Mouse (Mus musculus) embryonic facial prominence, embryonic 10.5 days (tissue): ENCODE results near the gene Rab4b. TPM values are rescaled to one million over a fixed set of nuclear protein-coding genes. Genes with fewer than 3 reads are reported as not detected.

Experiments used
- DNase-seq: peaks from one replicate; pipeline ENCODE4 v3.0.0-alpha.2; 2017; ENCODE audit warnings: low spot score
- H3K27ac ChIP-seq: fragments of 300-500 bp; sonication (generic); replicated peaks from 2 replicates; pipeline ENCODE4 v1.5.1; 2016; ENCODE audit warnings: mild to moderate bottlenecking
- H3K27me3 ChIP-seq: fragments of 300-500 bp; sonication (generic); replicated peaks from 2 replicates; pipeline ENCODE4 v1.6.1; 2016; ENCODE audit warnings: low read depth, mild to moderate bottlenecking; ENCODE audit not compliant: poor library complexity, severe bottlenecking
- H3K36me3 ChIP-seq: fragments of 300-500 bp; sonication (generic); replicated peaks from 2 replicates; pipeline ENCODE4 v1.6.1; 2016; ENCODE audit warnings: mild to moderate bottlenecking, moderate library complexity
- H3K4me1 ChIP-seq: fragments of 300-500 bp; sonication (generic); 2 replicates; pipeline ENCODE4 v1.6.1; 2016
- H3K4me3 ChIP-seq: fragments of 300-500 bp; sonication (generic); 2 replicates; pipeline ENCODE4 v1.5.1; 2016; ENCODE audit warnings: mild to moderate bottlenecking, moderate library complexity
- H3K9me3 ChIP-seq: fragments of 300-500 bp; sonication (generic); 2 replicates; pipeline ENCODE4 v1.6.1; 2016; ENCODE audit warnings: mild to moderate bottlenecking
- WGBS: fragments of 180-500 bp; shearing (Covaris S2); methylation state at CpG from one replicate; pipeline ENCODE4 v1.1.7; 2016; 5-methylcytosine and 5-hydroxymethylcytosine counted together
- polyA plus RNA-seq: library from polyadenylated mRNA; unstranded; fragments of >200 nt; fragmentation: Nextera tagmentation; extraction: Ambion mirVana; gene quantifications from 2 replicates; pipeline ENCODE4 v1.2.1, GENCODE M21; 2016

The Rab4b gene
- polyA plus RNA-seq, 1 experiment from 2014 or later: 60.0 TPM

DNA sequence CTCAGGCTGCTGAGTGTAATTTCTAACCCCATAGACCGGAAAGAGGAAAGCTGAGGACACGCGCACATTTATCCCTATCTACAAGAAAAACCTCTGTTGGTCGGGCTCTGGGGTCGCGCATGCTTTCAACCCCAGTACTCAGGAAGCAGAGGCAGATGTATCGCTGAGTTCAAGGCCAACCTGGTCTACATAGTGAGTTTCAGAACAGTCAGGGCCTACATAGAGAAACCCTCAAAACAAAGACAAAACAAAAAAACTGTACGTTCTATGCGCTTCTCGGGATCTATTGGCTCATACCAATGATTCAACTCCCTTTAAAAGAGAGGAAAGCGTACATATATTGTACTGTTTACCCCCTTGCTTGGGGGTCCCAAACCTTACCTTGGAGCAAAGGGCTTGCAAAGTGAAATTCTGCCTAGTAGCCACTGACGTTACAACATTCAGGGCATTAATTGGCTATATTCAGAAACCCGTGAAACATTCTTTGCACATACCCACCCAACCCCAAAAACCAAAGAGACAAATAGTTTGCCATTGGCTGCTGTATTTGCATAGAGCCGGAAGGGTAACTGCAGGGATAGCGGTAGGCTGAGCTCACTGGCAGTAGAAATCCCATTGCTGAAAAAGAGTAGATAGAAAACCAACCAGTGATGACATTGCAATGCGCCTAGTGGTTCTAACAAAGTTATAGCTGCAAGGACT lies 672 bp upstream of the Rab4b start:
- H3K9me3 ChIP-seq: no peaks in the 10 kb centered on the region
- DNase-seq: no peak
- peaks cover 30% of the 10 kb centered on the region for H3K36me3 ChIP-seq
- peaks cover 15% of the 10 kb centered on the region for H3K4me1 ChIP-seq
- H3K27ac ChIP-seq: peak overlapping the region; percentile 91
- peak overlapping the region; percentile 79 for H3K4me3 ChIP-seq
- WGBS: 49% methylated on average over 16 of the region's 16 CpGs
- no peaks in the 10 kb centered on the region for H3K27me3 ChIP-seq

DNA sequence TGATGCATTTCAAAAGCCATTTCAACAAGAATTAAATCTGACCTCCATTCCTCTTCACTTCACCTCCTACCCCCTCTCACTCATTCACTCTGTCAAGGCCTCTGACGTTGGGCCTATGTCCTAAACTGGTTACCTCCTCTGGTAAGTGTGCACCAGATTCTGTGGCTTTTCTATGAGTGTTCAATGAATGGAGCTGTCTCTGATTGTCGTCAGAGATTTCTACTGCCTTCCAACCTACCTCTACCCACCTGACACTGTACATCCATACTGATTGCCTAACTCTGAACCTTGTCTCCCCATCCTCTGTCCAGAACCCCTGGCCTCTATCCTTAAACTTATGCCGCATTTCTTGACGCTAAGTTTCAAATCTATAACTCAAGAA lies 763 bp downstream of the Rab4b start:
- peaks cover 32% of the 10 kb centered on the region for H3K36me3 ChIP-seq
- 23% methylated on average over 4 of the region's 4 CpGs for WGBS
- peak overlapping the region; percentile 79 for H3K4me3 ChIP-seq
- peak overlapping the region; percentile 91 for H3K27ac ChIP-seq
- DNase-seq: no peak
- H3K9me3 ChIP-seq: no peaks in the 10 kb centered on the region
- H3K27me3 ChIP-seq: no peaks in the 10 kb centered on the region
- H3K4me1 ChIP-seq: peaks cover 15% of the 10 kb centered on the region

DNA sequence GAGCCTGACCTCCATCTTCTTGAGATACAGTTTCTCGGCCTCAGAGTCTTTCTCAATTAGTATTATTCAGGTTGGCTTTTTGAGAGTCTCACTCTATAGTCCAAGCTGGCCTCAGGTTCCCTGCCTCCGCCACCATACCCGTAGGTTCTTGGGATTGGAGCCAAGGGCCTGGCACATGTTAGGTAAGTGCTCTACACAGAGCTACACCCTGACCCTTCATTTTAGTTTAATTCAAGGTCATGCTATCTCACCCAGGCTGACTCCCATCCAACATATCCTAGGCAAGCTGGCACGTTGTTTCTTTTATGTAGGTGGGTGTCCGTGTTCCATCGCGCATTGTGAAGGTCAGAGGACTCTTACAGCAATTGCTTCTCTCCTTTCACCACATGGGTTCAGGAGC lies 3.8 kb downstream of the Rab4b start:
- WGBS: 93% methylated on average over 7 of the region's 7 CpGs
- peaks cover 45% of the 10 kb centered on the region for H3K36me3 ChIP-seq

DNA sequence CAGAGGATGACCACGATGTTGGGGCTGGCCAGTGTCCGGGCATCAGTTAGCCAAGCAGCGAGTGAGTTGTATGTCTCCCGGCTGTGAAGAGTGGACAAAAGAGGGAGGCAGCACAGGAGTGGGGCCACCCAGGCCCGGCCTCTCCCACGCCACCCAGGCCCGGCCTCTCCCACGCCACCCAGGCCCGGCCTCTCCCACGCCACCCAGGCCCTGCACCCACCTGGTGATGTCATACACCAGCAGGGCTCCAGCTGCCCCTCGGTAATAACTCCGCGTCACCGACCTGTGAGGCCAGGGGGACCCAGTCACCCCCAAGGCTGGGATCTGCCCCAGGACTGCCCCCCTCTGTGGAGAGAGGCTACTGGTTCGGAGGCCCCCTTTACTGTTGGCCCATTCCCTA lies 4.2 kb downstream of the Rab4b start:
- 94% methylated on average over 15 of the region's 15 CpGs for WGBS
- Histone ChIP-seq H3K27me3 (no peaks in the 10 kb centered on the region), H3K27ac (no peak overlapping the region), H3K4me1 (peaks cover 12% of the 10 kb centered on the region), H3K9me3 (no peaks in the 10 kb centered on the region), H3K36me3 (peaks cover 46% of the 10 kb centered on the region), H3K4me3 (no peak overlapping the region)
- DNase-seq: no peak

More for the DNA sequence above, 3.8 kb downstream of the Rab4b start:
- no peak for DNase-seq
- Histone ChIP-seq H3K4me1 (peaks cover 15% of the 10 kb centered on the region), H3K27me3 (no peaks in the 10 kb centered on the region), H3K27ac (no peak overlapping the region), H3K9me3 (no peaks in the 10 kb centered on the region), H3K4me3 (no peak overlapping the region)

DNA sequence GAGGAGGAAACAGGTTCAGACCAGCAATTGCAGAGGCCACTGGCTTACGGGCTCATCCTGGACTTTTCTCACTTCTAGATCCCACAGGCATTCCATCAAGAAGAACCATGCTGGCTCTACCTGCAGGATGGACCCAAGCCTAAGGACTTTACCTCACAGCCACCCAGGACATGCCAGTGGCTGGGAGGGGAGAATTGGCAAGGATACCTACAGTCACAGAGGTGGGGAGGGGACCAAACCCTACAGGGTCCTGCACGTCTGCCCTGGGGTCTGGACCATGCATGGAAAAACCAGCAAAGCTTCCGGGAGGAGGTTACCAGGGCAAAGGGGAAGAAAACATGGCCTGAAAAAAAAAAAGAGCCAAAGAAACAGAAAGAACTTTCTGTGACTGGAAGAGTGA lies 7.7 kb downstream of the Rab4b start:
- H3K27me3 ChIP-seq: no peaks in the 10 kb centered on the region
- H3K36me3 ChIP-seq: peaks cover 48% of the 10 kb centered on the region
- no peak overlapping the region for H3K4me3 ChIP-seq
- H3K9me3 ChIP-seq: 0 out of 2 replicates have a peak, but pooled peaks cover 2% of the 10 kb centered on the region
- WGBS: 94% methylated on average over 3 of the region's 3 CpGs
- H3K4me1 ChIP-seq: peaks cover 9% of the 10 kb centered on the region
- no peak overlapping the region for H3K27ac ChIP-seq
- no peak for DNase-seq

DNA sequence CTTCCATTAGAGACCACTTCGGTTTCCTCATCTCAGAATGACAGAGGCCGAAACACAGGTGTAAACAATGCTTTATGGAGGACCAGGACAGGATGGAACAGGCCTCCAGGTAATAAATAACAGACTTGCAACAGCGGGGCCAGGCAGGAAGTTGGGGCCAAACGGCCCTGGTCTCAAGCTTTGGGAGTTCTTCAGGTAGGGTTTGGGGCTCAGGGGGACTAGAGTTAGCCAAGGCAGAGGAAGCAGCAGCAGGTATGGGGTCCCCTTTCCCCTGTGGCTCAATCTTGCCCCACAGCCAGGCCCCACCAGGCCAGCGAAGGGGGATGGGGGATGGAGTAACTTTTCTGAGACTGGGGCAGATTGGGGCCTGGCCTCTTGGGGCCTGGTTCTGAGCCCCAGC lies 10.3 kb downstream of the Rab4b start:
- H3K27me3 ChIP-seq: no peaks in the 10 kb centered on the region
- DNase-seq: no peak
- H3K9me3 ChIP-seq: 0 out of 2 replicates have a peak, but pooled peaks cover 2% of the 10 kb centered on the region
- H3K27ac ChIP-seq: no peak overlapping the region
- H3K36me3 ChIP-seq: peaks cover 53% of the 10 kb centered on the region
- no peak overlapping the region for H3K4me3 ChIP-seq
- H3K4me1 ChIP-seq: peaks cover 34% of the 10 kb centered on the region
- 91% methylated on average over 5 of the region's 5 CpGs for WGBS

DNA sequence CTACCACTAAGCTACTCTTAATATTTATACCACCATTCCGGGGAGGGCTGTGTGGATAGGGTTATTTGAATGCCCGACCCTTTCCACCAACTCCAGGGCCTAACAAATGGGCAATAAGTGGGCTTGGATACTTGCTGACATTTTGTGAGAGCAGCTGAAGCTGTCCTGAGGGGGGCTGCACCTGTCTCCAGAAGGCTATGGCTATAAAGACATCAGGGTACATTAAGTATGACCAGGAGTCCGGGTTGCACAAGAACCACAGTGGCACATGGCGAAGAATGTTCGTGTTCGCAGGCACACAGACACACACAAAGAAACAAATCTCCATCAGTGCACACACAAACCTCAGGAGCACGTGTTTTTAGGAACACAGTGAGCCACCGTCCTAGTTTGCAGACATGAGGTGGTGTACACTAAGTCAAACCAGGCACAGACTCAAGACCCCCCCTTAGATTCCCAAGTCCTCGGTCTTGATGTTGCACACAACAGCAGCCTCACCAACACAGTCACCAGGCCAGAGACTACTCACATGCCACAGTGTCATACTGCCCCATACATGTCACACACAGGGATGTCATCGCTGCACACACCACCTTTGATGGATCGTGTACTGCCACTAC lies 11.1 kb downstream of the Rab4b start:
- peak overlapping the region; percentile 82 for H3K4me3 ChIP-seq
- peak overlapping the region; percentile 98 for H3K27ac ChIP-seq
- no peak for DNase-seq
- H3K9me3 ChIP-seq: 0 out of 2 replicates have a peak, but pooled peaks cover 2% of the 10 kb centered on the region
- H3K36me3 ChIP-seq: peaks cover 54% of the 10 kb centered on the region
- H3K27me3 ChIP-seq: no peaks in the 10 kb centered on the region
- 80% methylated on average over 11 of the region's 11 CpGs for WGBS
- H3K4me1 ChIP-seq: peaks cover 42% of the 10 kb centered on the region

DNA sequence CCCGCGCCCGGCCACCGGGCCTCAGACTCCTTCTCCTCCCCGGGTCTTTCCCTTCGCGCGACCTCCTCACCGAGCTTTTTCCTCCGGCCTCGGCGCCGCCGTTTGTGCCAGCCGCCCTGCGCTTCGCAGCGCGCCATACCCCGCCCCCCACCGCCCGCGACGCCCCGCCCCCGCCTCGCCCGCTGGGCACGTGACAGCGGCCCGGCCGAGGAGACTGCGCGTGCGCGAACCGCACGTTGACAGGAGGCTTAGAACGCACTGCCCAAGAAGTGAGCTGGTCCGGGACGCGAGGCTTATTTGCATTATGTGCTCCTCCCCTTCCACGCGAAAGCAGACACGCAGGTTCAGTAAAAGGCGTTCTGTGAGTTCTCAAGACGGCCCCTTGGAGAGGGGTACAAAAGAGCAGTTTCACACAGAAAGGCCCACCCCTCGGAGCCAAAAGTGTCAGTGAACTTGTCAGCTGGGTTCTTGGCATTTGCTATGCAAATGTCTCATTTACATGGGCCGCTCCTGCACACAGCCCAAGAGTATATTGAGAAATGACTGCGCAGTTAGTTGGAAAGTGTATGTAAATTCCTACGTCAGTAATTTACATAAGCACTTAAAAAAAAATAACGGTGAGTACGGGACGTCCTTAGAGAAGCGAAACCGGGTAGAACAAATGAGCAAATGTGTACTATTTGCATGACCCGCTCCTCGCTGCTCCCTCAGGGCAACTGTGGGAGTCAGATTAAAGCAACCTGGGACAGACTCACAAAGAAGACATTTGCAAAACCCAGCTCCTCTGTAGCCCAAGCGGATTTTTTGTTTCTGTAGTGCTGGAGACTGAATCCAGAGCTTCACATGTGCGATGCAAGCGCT lies 11.9 kb downstream of the Rab4b start, which contains the start of gene Egln2:
TSS of gene Egln2 (minus strand) at position 189 of the 861 bp plus-strand sequence.
- H3K4me3 ChIP-seq: peak within 1 kb of the TSS; percentile 82
- H3K27me3 ChIP-seq: no peaks in the 10 kb centered on the region
- WGBS: 2% methylated on average over 61 of the region's 61 CpGs
- peaks cover 54% of the 10 kb centered on the region for H3K36me3 ChIP-seq
- peak; percentile 97 for DNase-seq
- H3K27ac ChIP-seq: peak within 1 kb of the TSS; percentile 98
- peaks cover 44% of the 10 kb centered on the region for H3K4me1 ChIP-seq
- H3K9me3 ChIP-seq: 0 out of 2 replicates have a peak, but pooled peaks cover 2% of the 10 kb centered on the region

DNA sequence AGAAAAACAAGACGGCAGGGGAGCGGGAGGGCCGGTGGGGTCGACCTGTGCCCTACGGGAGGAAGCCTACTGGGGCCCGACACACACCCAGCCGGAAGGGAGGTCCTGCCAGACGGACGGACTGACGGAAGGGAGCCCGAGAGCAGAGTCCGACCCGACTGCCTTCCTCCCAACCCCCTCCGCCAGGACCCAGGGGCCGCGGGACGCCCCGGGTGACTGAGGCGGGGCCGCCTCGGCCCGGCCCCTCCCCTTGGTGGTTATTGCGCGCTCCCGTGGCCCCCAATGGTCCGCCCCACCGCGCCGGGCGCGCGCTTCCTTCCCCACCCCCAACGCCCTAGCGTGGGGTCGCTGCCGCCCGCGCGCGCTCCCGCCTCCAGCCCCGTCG lies 12.5 kb downstream of the Rab4b start:
- Histone ChIP-seq H3K4me1 (peaks cover 50% of the 10 kb centered on the region), H3K36me3 (peaks cover 54% of the 10 kb centered on the region)

DNA sequence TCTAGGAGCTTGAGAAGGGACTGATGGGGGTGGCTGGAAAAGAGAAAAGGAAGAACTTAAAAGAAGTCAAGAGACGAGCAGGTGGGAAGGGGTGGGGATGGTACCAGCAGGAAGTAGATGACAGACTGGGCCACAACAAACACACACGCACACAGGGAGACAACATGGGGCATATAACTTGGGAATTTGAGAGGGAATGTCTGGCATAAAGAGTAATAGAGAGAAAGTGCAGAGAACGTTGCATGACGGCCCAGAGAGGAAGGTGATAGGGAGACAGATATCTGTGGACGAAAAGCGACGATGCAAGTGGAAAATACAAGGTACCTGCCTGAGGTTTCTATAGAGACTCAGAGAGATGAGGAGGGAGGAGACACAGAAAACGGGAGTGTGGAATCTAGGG lies 13.0 kb downstream of the Rab4b start:
- Histone ChIP-seq H3K9me3 (0 out of 2 replicates have a peak, but pooled peaks cover 2% of the 10 kb centered on the region), H3K4me1 (peaks cover 55% of the 10 kb centered on the region), H3K27ac (peak overlapping the region; percentile 98), H3K27me3 (no peaks in the 10 kb centered on the region), H3K36me3 (peaks cover 54% of the 10 kb centered on the region), H3K4me3 (peak overlapping the region; percentile 82)
- WGBS: 5% methylated on average over 8 of the region's 8 CpGs
- DNase-seq: no peak

More for the DNA sequence above, 12.5 kb downstream of the Rab4b start:
- Histone ChIP-seq H3K4me3 (peak overlapping the region; percentile 82), H3K27ac (peak overlapping the region; percentile 98), H3K9me3 (0 out of 2 replicates have a peak, but pooled peaks cover 2% of the 10 kb centered on the region), H3K27me3 (no peaks in the 10 kb centered on the region)
- peak; percentile 92 for DNase-seq
- WGBS: under 1% methylated on average over 43 of the region's 43 CpGs

DNA sequence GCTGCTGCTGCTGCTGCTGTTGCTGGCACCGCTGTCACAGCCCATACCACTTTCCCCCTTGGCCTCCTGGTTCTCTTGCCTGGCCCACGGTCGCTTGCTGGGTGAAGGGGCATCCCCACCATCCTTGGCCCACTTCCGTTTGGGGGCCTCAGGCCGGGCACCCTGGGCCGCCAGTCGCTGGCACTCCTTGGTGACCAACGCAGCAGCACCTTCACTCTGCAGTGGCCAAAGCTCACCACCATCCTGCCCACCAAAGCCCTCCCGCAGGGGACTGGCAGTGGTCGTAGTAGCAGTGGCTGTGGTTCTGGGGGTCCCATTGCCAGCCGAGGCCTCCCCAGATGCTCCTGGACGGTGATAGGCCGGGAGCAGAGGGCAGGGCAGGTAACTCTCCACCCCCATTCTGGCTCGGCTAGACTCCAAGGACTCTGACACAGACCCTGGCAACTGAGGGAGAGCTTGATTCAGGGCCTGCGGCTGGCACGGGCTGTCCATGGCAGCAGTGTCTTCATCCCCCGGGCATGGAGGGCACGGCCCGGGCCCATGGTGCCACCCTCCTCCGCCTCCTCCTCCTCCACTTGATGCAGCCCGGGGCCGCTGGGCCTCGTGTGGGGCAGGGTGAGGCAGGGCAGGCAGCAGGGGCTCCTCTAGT lies 13.6 kb downstream of the Rab4b start:
- Histone ChIP-seq H3K4me3 (peak overlapping the region; percentile 82), H3K9me3 (0 out of 2 replicates have a peak, but pooled peaks cover 2% of the 10 kb centered on the region), H3K36me3 (peaks cover 54% of the 10 kb centered on the region), H3K27me3 (no peaks in the 10 kb centered on the region), H3K27ac (peak overlapping the region; percentile 98), H3K4me1 (peaks cover 58% of the 10 kb centered on the region)
- DNase-seq: no peak
- 74% methylated on average over 23 of the region's 23 CpGs for WGBS
